Mouse (Mus musculus): ENCODE measurements around the gene Cript.

Cript gene

DNA sequence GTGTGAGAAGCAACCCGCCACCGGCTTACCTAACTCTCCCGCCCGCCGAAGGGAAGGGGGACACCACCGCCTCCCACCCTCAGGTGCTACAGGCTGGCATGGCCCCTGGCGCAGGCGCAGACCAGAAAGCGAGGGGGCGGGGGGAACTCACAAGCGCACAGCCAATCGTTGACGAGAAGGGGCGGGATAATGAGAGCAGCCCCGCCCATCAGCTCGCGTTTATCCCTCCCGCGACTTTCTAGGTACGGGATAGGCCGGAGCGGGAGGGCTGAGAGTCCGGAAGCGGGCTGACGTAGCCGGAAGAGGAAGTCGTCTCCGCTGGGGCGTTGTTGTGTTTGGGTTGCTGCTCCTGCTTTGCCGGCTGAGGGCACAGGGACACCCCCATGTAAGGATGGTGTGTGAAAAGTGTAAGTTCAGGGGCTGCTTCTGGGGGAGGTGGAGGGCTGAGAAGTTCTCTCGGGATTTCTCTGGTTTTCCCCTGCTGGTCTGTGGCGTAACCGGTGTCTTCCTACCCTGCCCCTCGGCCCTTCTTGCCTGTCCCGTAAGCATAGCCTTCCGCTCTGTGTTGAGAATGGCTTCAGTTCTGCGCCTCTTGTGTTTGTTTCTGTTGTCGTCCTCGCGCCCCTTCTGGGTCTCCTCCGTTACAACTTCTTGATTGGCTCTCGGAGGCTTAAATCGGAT lies at the start of gene Cript, which contains the start of gene Pigf:
Gene Cript, plus strand, starts transcription at position 282 of the 681 bp plus-strand sequence.
Gene Pigf, minus strand, starts transcription at position 138 of the 681 bp plus-strand sequence.
- peak; percentile 98 to 99 for DNase-seq

- no peak for DNase-seq
Observed at GRCm38 (mm10) chr17:86976387-86976786, 49.0 kb upstream of the Cript start.

DNA sequence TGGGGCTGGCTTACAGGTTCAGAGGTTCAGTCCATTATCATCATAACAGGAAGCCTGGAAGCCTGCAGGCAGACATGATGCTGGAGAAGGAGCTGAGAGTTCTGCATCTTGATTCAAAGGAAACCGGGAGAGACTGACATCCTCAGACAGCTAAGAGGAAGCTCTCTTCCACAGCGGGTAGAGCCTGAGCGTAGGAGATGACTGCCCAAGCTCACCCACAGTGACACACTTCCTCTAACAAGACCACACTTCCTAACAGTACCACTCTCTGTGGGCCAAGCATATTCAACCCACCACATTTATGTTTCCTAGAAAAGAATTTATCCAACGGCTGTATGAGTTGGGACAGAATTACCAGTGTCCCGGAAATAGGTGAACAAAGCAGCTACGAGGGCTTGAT lies 46.9 kb upstream of the Cript start:
- no peak for DNase-seq

- no peak for DNase-seq
Observed at GRCm38 (mm10) chr17:86981205-86981604, 44.1 kb upstream of the Cript start.

DNA sequence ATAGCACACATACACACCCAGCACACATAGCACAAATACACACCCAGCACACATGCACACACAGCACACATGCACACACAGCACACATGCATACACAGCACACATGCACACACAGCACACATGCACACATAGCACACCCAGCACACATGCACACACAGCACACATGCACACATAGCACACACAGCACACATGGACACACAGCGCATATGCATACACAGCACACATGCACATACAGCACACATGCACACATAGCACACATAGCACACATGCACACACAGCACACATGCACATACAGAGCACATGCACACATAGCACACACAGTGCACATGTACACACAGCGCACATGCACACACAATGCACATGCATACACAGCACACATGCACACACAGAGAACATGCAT lies 43.6 kb upstream of the Cript start:
- no peak for DNase-seq

GRCm38 (mm10) chr17:86982497-86982896 lies 42.9 kb upstream of the Cript start:
- no peak for DNase-seq

DNA sequence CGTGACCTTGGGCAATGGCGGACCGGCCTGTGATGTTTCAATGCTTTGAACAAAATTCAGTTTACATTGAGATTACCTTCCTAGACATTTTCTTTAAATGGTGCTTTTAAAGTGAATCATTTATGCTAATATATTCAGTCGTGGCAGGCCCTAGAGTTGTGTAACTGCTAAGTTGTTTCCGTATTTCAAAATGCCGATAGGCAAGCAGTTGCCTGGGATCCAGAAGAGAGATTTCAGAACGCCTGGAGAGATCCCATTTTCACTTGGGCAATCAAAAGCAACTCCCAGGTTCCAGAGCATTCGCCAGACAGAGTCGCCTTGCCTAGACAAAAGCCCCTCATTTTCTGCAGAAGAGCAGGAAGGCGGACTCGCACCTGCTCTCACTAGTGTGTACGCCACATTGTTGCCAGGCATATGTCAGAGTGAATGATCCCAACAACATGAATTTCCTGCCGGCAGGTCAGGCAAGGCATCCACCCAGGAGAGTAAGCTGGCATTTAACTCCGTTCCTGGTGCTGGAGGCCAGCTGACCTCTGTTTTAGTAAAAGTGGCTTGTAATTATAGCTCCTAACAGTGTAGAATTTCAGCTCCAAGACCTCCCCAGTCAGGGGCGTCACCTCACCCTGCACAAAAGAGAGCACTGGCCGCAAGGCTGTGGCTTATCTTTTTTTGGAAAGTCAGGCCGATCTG lies 38.8 kb upstream of the Cript start:
- DNase-seq: peak in 1 of 2 experiments; percentile 25

DNA sequence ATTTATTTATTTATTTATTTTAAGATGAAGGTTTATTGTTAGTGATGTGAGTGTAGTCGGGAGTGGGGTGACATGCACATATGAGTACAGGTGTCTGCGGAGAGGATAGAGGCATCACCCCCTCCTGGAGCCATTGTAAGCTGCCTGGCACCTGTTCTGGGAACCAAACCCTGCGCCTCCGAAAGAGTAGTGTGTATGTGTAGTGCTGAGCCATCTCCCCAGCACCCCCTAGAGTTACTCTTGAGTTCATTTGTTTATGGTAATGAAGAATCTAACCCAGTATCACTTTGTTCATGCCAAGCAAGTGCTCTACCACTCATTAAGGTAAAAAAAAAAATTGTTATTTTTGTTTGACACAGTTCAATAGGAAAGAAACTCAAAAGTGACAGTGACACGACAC lies 37.2 kb upstream of the Cript start:
- DNase-seq: no peak

DNA sequence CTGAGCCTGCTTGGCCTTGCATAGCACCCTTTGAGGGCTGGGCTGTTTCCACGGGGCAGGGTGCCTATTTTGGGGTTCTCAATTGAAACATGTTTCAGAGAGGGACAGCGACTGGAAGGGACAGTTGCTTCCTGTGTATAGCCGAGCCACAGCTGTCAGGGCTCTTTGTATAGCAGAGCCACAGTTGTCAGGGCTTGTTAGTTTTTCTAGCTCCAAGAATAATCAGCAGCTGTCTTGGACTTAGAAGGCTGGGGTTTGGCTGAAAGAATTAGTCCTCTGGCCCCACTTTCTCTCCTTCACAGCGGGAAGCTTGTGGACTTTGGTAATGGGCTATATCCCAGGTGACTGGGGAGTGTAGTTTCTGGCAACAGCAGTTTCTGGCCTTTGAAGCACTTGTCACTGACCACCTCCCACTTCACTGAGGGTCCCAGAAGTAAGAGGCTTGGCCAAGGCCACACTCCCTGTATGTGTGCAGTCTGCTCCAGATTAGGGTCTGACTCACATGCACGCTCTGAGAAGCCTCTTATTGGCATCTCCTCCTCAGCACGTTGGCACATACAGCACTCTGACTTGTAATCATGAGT lies 36.7 kb upstream of the Cript start:
- no peak for DNase-seq

DNA sequence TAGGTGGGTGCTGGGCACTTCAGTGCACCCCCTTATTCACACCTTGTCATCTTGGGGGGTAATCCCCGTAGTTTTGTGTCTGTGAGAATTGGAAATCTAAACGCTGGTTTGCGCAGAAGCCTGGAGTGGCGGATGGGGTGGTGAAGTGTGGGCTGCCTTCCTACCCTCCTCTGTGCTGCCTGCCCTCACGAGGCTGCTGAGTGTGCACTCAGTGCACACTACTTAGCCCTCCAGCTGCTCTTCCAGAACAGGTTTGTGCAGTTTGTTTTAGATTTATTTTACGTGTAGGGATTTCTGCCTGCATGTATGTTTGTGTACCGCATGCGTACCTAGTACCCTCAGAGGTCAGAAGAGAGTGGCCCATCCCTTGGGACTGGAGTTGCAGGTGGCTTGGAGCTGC lies 34.0 kb upstream of the Cript start:
- no peak for DNase-seq

- DNase-seq: no peak
Observed at GRCm38 (mm10) chr17:86997323-86997722, 28.0 kb upstream of the Cript start.

GRCm38 (mm10) chr17:87008950-87009349 lies 16.4 kb upstream of the Cript start:
- DNase-seq: no peak

DNA sequence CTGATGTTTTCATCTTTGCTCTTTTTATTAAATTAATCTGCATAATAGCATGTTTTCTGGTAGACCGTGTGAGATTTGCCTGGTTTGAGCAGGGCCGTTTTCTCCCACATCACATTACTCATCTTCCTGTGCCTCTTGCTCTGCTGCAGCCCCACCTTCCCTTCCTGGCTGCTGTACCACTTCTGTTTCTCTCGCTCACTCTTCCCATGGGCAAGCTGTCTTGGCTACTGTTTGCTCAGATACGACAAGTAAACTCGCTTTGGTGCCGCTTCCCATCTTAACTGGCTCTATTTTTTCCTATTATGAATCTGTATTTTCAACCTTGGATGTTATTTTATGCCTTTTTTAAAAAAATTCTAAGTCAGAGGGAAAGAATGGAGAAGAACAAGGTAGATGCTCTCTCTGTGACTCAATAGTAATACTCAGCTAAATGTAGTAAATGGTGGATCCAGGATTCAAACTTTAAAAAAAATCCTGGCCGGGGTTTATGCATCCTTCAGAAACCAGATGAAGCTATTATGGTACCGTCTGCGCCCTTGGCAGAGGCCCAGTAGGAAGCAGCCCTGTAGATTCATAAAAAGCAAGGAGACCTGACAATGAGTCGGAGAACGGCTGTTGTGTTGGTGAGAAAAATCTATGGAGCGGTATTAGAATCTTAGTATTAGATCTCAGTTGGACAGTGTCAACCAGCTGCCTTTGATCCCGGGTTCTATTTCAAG lies 13.9 kb upstream of the Cript start:
- DNase-seq: peak; percentile 86 to 87

DNA sequence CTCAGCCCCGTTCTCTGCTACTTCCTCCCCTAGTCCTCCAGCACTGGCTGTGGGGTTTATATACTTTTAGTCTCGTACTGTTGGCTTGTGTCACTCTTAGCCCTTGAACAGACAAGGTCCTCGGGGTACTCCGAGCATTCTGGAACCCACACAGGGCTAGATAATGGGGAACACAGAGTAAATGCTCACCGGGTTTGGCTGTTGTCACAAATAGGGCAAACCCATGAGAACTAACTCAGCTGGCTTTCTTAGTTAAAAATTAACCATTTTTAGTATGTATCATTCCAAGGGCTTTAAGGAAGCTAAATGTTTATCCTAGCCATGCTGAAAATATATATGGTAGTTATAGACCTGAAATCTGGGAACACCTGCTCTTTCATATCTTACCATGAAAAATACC lies 5.7 kb upstream of the Cript start:
- no peak for DNase-seq

DNA sequence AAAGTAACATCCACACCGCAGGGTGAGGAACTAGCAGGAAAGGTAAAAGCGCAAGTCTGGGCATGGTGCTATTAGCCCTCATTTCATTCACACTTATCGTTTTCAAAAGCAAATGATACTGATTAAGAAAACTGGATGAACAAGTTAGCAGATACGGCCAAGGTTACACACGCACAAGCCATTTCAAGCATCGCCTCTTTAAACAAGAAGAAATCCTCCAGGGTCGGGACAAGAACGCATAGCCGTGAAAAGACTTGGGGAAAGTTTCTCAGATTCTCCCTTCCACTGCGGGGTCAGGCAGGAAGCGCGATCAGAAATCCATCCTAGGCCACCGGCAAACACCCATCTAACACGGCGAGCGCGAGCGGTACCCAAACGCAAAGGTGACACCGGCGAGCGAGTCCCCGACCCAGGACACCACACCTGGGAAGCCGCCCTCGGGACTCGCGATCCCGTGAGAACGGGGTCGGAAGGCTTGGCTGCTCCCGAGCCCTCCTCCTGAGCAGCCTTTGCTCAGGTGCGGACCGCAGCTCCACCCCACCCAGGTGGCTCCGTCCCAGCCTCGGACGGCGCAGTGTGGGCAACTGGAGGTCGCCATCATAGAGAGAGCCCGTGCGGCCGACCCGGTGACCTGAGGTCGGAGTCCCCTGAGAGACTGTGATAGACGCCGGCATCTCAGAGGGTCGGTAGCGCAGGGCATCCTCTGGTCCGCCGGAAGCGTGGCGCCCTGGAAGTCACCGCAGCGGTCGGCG lies 683 bp upstream of the Cript start:
- peak in 1 of 2 experiments; percentile 34 for DNase-seq

DNA sequence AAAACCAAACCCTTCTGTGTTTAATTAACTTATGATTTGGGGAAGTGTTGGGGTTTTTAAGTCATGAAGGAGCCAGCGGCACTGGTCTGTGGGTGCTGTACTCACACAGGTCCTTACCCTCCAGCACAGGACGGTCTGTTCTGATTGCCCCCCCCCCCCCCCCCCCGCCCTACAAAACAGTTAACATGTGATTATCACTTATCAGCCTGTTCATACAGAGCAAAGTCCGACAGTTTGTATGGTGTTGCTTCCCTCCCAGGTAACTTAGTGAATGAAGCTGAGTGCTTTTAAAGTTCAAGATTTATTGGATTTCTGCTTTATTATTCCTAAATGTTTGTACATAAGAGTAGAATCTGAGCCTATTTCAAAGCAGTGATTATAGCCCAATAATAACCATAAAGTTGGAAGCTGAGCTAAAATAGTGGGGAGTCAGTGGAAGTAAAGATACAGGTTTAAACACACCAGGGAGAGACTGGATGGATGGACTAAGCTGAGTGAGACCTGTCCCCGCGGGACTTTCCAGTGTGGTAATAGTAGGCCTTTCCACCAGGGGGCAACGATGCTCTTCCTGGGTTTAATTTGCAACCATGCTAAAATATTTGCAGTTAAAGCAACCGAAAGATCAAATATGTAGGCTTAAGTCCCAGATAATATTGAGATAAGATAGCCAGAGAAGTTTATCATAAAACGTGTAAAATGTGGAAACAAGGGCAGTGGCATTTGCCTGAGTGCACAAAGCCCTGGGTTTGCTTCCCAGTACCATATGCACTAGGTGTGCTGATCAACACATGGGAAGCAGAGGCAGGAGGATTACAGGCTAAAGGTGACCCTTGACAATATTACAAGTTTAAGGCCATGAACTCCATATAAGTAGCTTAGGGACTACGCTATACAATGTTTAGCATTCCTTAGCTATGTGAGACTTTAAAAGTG lies 11.1 kb downstream of the Cript start:
- no peak for DNase-seq

DNA sequence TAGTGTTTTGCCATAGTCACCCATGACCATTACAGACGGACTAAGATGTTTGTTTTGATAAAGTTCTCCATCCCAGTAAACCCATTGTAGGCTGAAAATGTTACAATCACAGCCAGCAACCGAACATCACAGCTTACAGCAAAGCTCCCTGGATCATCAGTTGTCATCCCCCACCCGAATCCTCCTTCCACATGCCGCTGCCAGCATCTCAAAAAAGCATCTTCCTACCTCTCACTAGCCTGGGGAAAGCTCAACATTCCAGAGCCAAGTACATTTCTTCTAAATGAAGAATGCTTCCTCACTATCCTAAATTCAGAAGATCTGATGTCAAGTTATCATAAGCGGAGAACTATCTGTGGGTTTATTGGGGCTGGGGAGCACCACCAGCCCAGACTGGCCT lies 13.1 kb downstream of the Cript start:
- no peak for DNase-seq

- DNase-seq: no peak
Observed at GRCm38 (mm10) chr17:87041739-87042138, 16.4 kb downstream of the Cript start.

DNA sequence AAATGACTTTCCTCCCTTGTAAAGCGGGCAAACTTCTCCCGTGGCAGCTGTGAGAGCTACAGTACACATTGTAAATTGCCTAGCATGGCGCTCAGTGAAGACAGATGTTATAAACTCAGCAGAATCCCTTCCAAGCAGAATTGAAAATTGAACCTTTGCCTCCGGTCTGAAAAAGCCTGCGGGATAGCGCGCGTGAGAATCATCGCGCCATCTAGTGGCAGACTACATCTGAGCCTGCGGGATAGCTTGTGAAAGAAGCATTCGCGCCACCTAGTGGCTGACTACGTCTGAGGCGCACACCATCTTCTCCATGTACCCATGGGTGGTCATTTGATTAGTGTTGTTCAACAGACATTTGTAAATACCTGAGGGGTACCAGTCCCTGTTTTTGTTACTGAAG lies 19.0 kb downstream of the Cript start:
- peak; percentile 89 to 95 for DNase-seq

DNA sequence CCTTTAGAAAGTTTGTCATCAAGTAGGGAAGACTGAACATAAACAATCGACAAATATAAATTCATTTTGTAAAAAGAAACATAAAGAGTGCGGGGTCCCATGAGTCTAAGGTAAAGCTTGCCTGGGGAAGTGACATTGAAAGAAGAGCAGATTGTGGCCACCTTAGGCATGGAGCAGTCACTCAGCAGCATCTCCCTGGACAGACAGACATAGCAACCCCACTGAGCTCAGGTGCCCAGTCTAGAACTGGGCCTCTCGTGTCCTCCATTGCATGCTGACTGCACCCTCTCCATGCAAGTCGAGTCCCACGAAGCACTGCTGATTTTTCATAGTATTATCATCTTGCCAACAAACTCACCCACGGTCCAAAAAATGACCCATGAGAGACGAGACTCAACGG lies 19.4 kb downstream of the Cript start:
- no peak for DNase-seq

- no peak for DNase-seq
Observed at GRCm38 (mm10) chr17:87049696-87050095, 24.3 kb downstream of the Cript start.
